Mouse (Mus musculus) midbrain, embryonic 10.5 days (tissue): ENCODE results near the gene Gm20388. TPM values are rescaled to one million over a fixed set of nuclear protein-coding genes. Genes with fewer than 3 reads are reported as not detected.

Experiments
- DNase-seq: peaks from one replicate; pipeline ENCODE4 v3.0.0-alpha.2; 2017; ENCODE audit warnings: low spot score
- H3K27ac ChIP-seq: fragments of 300-500 bp; sonication (generic); replicated peaks from 2 replicates; pipeline ENCODE4 v1.5.1; 2016; ENCODE audit warnings: mild to moderate bottlenecking
- H3K27me3 ChIP-seq: fragments of 300-500 bp; sonication (generic); 2 replicates; pipeline ENCODE4 v1.6.1; 2016; ENCODE audit warnings: low read depth, mild to moderate bottlenecking; ENCODE audit not compliant: poor library complexity, severe bottlenecking
- H3K36me3 ChIP-seq: fragments of 300-500 bp; sonication (generic); 2 replicates; pipeline ENCODE4 v1.6.1; 2016; ENCODE audit warnings: mild to moderate bottlenecking, moderate library complexity
- H3K4me1 ChIP-seq: fragments of 300-500 bp; sonication (generic); 2 replicates; pipeline ENCODE4 v1.6.1; 2016
- H3K4me3 ChIP-seq: fragments of 300-500 bp; sonication (generic); 2 replicates; pipeline ENCODE4 v1.5.1; 2016; ENCODE audit warnings: mild to moderate bottlenecking, moderate library complexity
- H3K9me3 ChIP-seq: fragments of 300-500 bp; sonication (generic); replicated peaks from 2 replicates; pipeline ENCODE4 v1.6.1; 2016; ENCODE audit warnings: mild to moderate bottlenecking
- WGBS: fragments of 180-500 bp; shearing (Covaris S2); methylation state at CpG from one replicate; pipeline ENCODE4 v1.1.7; 2016; 5-methylcytosine and 5-hydroxymethylcytosine counted together
- polyA plus RNA-seq: library from polyadenylated mRNA; unstranded; fragments of >200 nt; fragmentation: Nextera tagmentation; extraction: Ambion mirVana; gene quantifications from 2 replicates; pipeline ENCODE4 v1.2.1, GENCODE M21; 2016

Gene Gm20388
- polyA plus RNA-seq, 1 experiment from 2014 or later, result 7.1 TPM

DNA sequence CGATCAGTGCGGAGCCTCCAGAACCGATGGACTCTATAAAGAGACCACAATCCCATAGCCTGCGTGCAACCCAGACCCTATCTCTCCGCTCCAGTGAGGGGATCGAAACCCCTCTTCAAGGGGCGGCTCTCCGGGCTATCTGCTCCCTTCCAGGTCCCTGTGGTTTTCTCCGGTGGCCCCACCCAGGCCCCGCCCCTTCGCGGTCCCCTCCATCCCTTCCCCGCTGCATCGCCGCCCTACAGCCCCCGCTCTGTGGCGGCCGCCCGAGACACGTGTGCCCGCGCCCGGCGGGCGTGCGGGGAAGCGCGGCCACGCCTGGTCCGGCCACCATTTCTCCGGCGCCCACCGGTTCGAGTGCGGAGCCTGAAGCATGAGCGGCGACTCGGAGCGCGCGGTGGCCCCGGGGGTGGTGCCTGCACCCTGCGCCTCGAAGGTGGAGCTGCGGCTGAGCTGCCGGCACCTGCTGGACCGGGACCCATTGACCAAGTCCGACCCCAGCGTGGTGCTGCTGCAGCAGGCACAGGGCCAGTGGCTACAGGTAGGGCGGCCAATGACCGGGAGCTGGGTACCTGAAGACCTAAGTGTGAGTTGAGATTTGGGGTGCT lies 3206.6 kb downstream of the Gm20388 start, which contains the start of gene Cpne7:
Gene Cpne7 (plus strand): TSS at position 248 of the 605 bp plus-strand sequence.
- WGBS, result 1% methylated on average over 51 of the region's 51 CpGs

DNA sequence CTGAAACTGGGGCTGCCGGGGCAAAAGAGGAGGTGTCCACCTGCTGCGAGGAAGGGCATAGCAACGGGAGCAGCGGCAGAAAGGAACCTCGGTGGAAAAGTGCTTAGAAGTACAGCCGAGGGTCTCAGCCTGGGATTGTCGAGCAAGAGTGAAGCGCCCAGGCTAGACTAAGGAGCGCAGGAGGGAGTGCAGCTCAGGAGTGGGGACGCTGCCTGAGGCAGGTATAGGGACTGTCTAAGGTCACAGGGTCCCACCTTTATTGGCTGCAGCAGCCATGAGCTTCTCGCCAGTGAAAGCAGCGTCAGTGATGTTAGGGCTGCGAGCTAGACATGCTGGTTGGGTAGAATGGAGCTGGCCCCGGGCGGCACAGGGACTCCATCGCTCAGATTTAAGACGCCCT lies 3207.1 kb downstream of the Gm20388 start:
- Histone ChIP-seq H3K27ac (no peak overlapping the region), H3K36me3 (no peaks in the 10 kb centered on the region), H3K9me3 (no peaks in the 10 kb centered on the region), H3K27me3 (peaks cover 67% of the 10 kb centered on the region), H3K4me1 (peaks cover 24% of the 10 kb centered on the region), H3K4me3 (peak overlapping the region; percentile 62)
- whole genome bisulfite sequencing, result 2% methylated on average over 17 of the region's 17 CpGs
- DNase-seq, result no peak

More for the DNA sequence above, 3206.6 kb downstream of the Gm20388 start, which contains the start of gene Cpne7:
- Histone ChIP-seq H3K27ac (peak within 1 kb of the TSS; percentile 34; the same call in 1 of the 2 replicates), H3K4me3 (peak within 1 kb of the TSS; percentile 62), H3K36me3 (no peaks in the 10 kb centered on the region), H3K9me3 (no peaks in the 10 kb centered on the region), H3K27me3 (peaks cover 63% of the 10 kb centered on the region), H3K4me1 (peaks cover 24% of the 10 kb centered on the region)
- no peak for DNase-seq

DNA sequence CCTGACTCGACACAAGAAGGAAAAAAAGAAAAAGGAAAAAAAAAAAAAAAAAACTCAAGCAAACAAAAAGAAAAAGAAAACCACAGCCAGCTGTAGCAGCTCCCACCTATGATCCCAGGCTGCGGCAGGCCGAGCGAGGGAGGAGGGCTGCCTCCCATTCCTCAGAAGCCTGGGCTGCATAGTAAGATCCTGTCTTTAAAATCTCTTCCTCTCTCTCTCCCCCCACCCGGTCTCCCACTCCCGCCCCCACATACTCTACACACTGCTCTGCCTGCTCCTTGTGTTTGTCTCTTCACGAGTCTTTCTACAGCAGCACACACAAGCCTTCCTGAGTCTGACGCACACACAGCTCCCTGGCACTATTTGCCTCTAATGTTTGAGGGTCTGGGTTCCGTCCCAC lies 3211.4 kb downstream of the Gm20388 start:
- Histone ChIP-seq H3K4me3 (no peak overlapping the region), H3K4me1 (peaks cover 30% of the 10 kb centered on the region), H3K36me3 (no peaks in the 10 kb centered on the region), H3K27ac (no peak overlapping the region), H3K27me3 (peaks cover 73% of the 10 kb centered on the region), H3K9me3 (no peaks in the 10 kb centered on the region)
- no peak for DNase-seq
- WGBS, result 77% methylated on average over 9 of the region's 9 CpGs

DNA sequence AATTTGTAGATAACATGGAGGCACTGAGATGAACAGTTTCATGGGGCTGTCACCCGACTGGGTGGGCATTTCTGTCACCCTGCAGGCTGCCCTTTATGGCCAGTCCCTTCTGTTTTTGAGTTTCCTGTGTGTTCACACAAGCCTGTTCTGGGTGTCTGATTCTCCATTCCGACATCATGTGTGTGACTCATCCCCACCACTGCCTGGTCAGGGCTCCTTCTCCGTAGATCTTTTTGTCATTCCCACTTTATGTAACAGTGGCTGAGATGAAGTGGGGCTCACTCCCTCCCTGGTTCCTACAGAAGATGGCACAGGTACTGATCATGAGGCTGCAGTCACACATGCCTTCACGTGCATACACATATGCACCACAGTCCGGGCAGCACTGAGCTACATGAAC lies 3212.0 kb downstream of the Gm20388 start:
- no peak for DNase-seq
- H3K4me1 ChIP-seq, result peaks cover 23% of the 10 kb centered on the region
- peaks cover 73% of the 10 kb centered on the region for H3K27me3 ChIP-seq
- no peaks in the 10 kb centered on the region for H3K36me3 ChIP-seq
- no peak overlapping the region for H3K4me3 ChIP-seq
- no peak overlapping the region for H3K27ac ChIP-seq
- WGBS, result 83% methylated on average over 5 of the region's 5 CpGs
- no peaks in the 10 kb centered on the region for H3K9me3 ChIP-seq

DNA sequence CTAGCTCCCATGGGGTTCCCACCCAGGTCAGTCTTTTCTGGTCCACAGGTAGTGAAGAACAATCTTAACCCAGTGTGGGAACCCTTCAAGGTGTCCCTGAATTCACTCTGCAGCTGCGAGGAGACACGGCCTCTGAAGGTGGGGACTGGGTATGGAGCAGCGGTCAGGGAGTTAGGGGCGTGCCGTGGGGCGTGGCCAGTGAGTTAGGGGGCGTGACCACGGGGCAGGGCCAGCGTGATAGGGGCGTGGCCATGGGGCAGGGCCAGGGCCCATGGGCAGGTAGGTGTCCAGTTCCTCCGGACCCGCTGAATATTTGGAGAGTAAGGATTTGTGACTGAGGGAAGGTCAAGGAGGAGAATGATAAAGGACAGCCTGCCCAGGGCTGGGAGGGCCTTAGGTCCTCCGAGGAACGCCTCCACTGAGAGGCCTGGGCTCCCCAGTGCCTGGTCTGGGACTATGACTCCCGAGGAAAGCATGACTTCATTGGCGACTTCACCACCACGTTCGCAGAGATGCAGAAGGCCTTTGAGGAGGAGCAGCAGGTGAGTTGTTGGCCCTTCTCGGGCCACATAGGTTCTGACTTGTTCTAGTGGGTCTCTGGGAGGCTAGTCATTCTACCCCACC lies 3215.7 kb downstream of the Gm20388 start:
- Histone ChIP-seq H3K4me1 (peaks cover 17% of the 10 kb centered on the region), H3K4me3 (peak overlapping the region; percentile 29), H3K27ac (no peak overlapping the region), H3K36me3 (no peaks in the 10 kb centered on the region), H3K27me3 (peaks cover 52% of the 10 kb centered on the region), H3K9me3 (no peaks in the 10 kb centered on the region)
- DNase-seq, result peak; percentile 68
- 8% methylated on average over 19 of the region's 19 CpGs for WGBS

GRCm38 (mm10) chr8:123131041-123131440 lies 3220.4 kb downstream of the Gm20388 start:
- Histone ChIP-seq H3K27ac (no peak overlapping the region), H3K9me3 (peaks cover 4% of the 10 kb centered on the region; the same call in 1 of the 2 replicates), H3K27me3 (peaks cover 27% of the 10 kb centered on the region), H3K4me1 (peaks cover 26% of the 10 kb centered on the region), H3K36me3 (no peaks in the 10 kb centered on the region), H3K4me3 (no peak overlapping the region)
- no peak for DNase-seq
- WGBS, result 73% methylated on average over 9 of the region's 9 CpGs

GRCm38 (mm10) chr8:123132953-123133352 lies 3222.3 kb downstream of the Gm20388 start:
- peaks cover 8% of the 10 kb centered on the region; the same call in 1 of the 2 replicates for H3K27me3 ChIP-seq
- peaks cover 4% of the 10 kb centered on the region; the same call in 1 of the 2 replicates for H3K9me3 ChIP-seq
- H3K27ac ChIP-seq, result no peak overlapping the region
- no peak overlapping the region for H3K4me3 ChIP-seq
- H3K36me3 ChIP-seq, result no peaks in the 10 kb centered on the region
- peaks cover 29% of the 10 kb centered on the region for H3K4me1 ChIP-seq
- DNase-seq, result no peak
- 94% methylated on average over 2 of the region's 2 CpGs for WGBS

DNA sequence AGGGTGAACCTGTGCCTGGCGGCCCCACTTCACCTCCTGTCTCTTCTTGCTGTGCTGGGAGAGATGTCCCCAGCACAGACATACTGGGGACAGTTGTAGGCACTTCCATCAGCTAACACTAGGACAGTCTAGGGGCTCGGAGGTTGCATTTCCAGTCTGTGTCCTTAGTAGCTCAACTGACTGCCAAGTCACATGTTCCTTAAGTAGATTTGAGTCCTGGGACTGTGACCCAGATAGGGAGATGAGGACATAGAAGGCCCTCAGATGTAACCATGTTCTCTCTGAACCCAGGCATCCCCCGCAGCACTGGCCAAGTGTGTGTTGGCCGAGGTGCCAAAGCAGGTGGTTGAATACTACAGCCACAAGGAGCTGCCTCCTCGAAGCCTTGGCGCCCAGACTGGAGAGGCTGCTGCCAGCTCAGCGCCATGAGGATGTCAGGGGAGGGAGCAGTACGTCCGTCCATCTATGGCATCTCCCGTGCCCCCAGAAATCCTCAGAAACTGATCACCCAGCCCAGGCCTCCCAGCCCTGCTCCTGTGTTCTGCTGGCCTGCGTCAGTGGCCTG lies 3223.6 kb downstream of the Gm20388 start:
- H3K4me3 ChIP-seq, result no peak overlapping the region
- H3K27ac ChIP-seq, result peak overlapping the region; percentile 25; the same call in 1 of the 2 replicates
- peaks cover 31% of the 10 kb centered on the region for H3K4me1 ChIP-seq
- peaks cover 8% of the 10 kb centered on the region; the same call in 1 of the 2 replicates for H3K27me3 ChIP-seq
- 86% methylated on average over 11 of the region's 11 CpGs for WGBS
- no peak for DNase-seq
- H3K36me3 ChIP-seq, result no peaks in the 10 kb centered on the region
- peaks cover 4% of the 10 kb centered on the region; the same call in 1 of the 2 replicates for H3K9me3 ChIP-seq

DNA sequence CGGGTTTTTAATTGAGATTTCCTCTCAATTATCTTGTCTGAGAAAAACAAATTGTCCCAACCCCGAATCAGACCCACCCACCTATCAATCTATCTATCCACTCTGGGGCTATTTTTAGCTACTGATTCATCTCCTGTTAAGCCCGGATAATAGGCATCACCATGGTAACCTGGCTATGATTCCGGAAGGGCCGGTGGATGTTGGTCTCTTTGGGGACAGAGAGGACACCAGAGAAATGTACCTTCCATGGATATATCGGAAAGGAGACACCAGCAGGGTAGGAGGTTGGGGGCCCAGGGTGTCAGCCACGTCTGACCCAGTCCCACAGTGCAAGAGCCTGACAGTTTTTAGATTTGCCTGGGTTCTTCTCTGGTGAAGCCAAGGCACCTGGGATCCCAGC lies 3224.8 kb downstream of the Gm20388 start:
- no peak overlapping the region for H3K4me3 ChIP-seq
- H3K27me3 ChIP-seq, result peaks cover 8% of the 10 kb centered on the region; the same call in 1 of the 2 replicates
- H3K4me1 ChIP-seq, result peaks cover 31% of the 10 kb centered on the region
- peaks cover 4% of the 10 kb centered on the region; the same call in 1 of the 2 replicates for H3K9me3 ChIP-seq
- no peaks in the 10 kb centered on the region for H3K36me3 ChIP-seq
- WGBS, result 28% methylated on average over 7 of the region's 7 CpGs
- peak overlapping the region; percentile 69 for H3K27ac ChIP-seq
- DNase-seq, result no peak

DNA sequence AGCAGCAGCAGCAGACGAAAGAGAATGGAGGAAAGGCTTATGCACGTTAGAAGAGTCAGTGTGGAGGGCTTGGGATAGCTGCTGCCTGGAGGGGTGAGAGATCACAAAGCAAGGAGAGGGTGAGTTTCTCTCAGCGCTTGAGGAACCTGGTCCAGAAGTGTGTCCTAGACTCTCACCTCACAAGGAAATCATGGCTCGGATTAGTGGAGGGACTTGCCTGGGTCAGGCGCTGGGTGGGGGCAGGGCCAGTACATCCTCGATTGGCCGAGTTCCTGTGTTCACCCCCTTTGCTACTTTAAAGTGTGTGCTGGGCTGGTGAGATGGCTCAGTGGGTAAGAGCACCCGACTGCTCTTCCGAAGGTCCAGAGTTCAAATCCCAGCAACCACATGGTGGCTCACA lies 3225.2 kb downstream of the Gm20388 start:
- H3K4me1 ChIP-seq, result peaks cover 31% of the 10 kb centered on the region
- H3K4me3 ChIP-seq, result no peak overlapping the region
- 48% methylated on average over 9 of the region's 9 CpGs for WGBS
- H3K36me3 ChIP-seq, result no peaks in the 10 kb centered on the region
- peak overlapping the region; percentile 69 for H3K27ac ChIP-seq
- DNase-seq, result no peak
- peaks cover 4% of the 10 kb centered on the region; the same call in 1 of the 2 replicates for H3K9me3 ChIP-seq
- H3K27me3 ChIP-seq, result peaks cover 8% of the 10 kb centered on the region; the same call in 1 of the 2 replicates

GRCm38 (mm10) chr8:123136287-123136686 lies 3225.6 kb downstream of the Gm20388 start:
- H3K9me3 ChIP-seq, result peaks cover 4% of the 10 kb centered on the region; the same call in 1 of the 2 replicates
- H3K27ac ChIP-seq, result no peak overlapping the region
- H3K4me3 ChIP-seq, result no peak overlapping the region
- DNase-seq, result no peak
- no peaks in the 10 kb centered on the region for H3K36me3 ChIP-seq
- peaks cover 31% of the 10 kb centered on the region for H3K4me1 ChIP-seq
- peaks cover 8% of the 10 kb centered on the region; the same call in 1 of the 2 replicates for H3K27me3 ChIP-seq
- 84% methylated on average over 9 of the region's 9 CpGs for WGBS

DNA sequence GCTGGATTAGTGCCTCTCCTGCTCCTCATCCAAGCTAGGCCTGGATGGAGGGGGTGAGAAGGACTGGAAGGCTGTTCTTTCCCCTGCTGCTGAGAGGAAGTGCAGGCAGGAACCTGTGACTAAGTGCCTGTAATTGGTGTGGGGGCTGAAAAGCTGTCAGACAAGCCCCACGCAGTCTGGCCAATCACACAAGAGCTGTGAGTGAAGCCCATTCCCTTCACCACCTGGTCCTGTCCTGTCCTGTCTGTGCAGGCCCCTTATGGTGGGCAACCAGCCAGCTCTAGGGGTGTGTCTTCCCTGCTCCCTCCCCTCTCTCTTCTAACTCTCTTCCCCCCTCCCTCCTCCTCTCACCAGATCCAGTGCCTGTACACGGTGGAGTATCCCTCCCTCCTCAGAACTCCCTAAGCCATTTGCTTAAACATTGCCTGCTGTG lies 3227.0 kb downstream of the Gm20388 start:
- no peak for DNase-seq

More for the DNA sequence above, 3227.0 kb downstream of the Gm20388 start:
- Histone ChIP-seq H3K27me3 (peaks cover 8% of the 10 kb centered on the region; the same call in 1 of the 2 replicates), H3K4me1 (peaks cover 31% of the 10 kb centered on the region), H3K9me3 (peaks cover 4% of the 10 kb centered on the region; the same call in 1 of the 2 replicates), H3K36me3 (no peaks in the 10 kb centered on the region), H3K27ac (peak overlapping the region; percentile 55), H3K4me3 (no peak overlapping the region)
- 26% methylated on average over 2 of the region's 2 CpGs for WGBS
